In genomic region chr5:39417845-39418154, GRCm38 (mm10) we compare ENCODE assay signal across 13 mouse cellular contexts.
"Had no signal": no experiment of that assay in that cellular context is flagged by ENCODE, and none has a peak within 500 bp of the region (broad histone marks: within the 10 kb centered on the region; RNA-seq: fewer than 3 reads in every experiment).

No protein-coding gene starts in this region.

- H3K4me2 ChIP-seq: limb, embryonic 13.5 days; midbrain, embryonic 13.5 days; stomach, embryonic 15.5 days had no signal

- H3K9me3 ChIP-seq: limb, embryonic 13.5 days; midbrain, embryonic 13.5 days; stomach, embryonic 15.5 days had no signal

- H3K27ac ChIP-seq: layer of hippocampus, adult 2 months; limb, embryonic 13.5 days; liver, embryonic 14.5 days; midbrain, embryonic 13.5 days; stomach, embryonic 15.5 days had no signal

- H3K27me3 ChIP-seq: limb, embryonic 13.5 days; midbrain, embryonic 13.5 days; stomach, embryonic 15.5 days had no signal

- H3K4me3 ChIP-seq: layer of hippocampus, adult 2 months; limb, embryonic 13.5 days; midbrain, embryonic 13.5 days; stomach, embryonic 15.5 days had no signal

- H3K9ac ChIP-seq: limb, embryonic 13.5 days; liver, embryonic 14.5 days; midbrain, embryonic 13.5 days; stomach, embryonic 15.5 days had no signal

- DNase-seq: kidney, postnatal 10 days; kidney, postnatal 4 days; lung, adult 18-20 months; lung, postnatal 36 days; right cerebral cortex, postnatal 4 days; spleen, adult 18-20 months; thymus, adult 2 months; thymus, postnatal 25 days had no signal

- H3K4me1 ChIP-seq: stomach, embryonic 15.5 days had no signal

- H3K36me3 ChIP-seq: limb, embryonic 13.5 days; midbrain, embryonic 13.5 days; stomach, embryonic 15.5 days had no signal
